Mouse (Mus musculus) heart, adult 2 months (tissue): ENCODE measurements at regions not wholly inside any gene's neighbourhood (a gene's known extent, or its start where the extent isn't known, plus 50 kb on each side); places are given as distances from the start of the nearest gene placed in this dataset.

Experiments
- CTCF ChIP-seq: fragments of 200-600 bp; IDR thresholded peaks from 2 replicates; pipeline ENCODE4 v1.8.1; 2022; ENCODE audit warnings: antibody characterized with exemption, mild to moderate bottlenecking, moderate library complexity
- EP300 ChIP-seq: fragments of 200-500 bp; IDR thresholded peaks from 2 replicates; pipeline ENCODE4 v1.6.1; 2011; ENCODE audit warnings: low read depth, low read length, control low read depth; ENCODE audit not compliant: insufficient read depth

GRCm38 (mm10) chr4:135011365-135011764, 80.7 kb downstream of the Syf2 start:
- no peak for TF ChIP-seq EP300
- 0 out of 2 replicates have a peak, but pooled peaks have one; percentile 11 for TF ChIP-seq CTCF
